Comparison of ENCODE assay signal across 8 mouse cellular contexts in genomic region chr4:150049157-150049513, GRCm38 (mm10). TPM values are rescaled to one million over a fixed set of nuclear protein-coding genes. Genes with fewer than 3 reads are reported as not detected.
DNase-seq lines count a peak whose midpoint lies in the region; ATAC-seq lines count a peak whose summit lies in the region.

No protein-coding gene starts in this region.

- H3K36me3 ChIP-seq in heart, embryonic 10.5 days, result no peaks in the 10 kb centered on the region
- no peaks in the 10 kb centered on the region for H3K36me3 ChIP-seq in forebrain, embryonic 15.5 days
- no peaks in the 10 kb centered on the region for H3K36me3 ChIP-seq in liver, embryonic 16.5 days (ENCODE audit: control insufficient read depth, insufficient read depth)

- peak overlapping the region; percentile 68 for H3K4me3 ChIP-seq in heart, embryonic 10.5 days
- peak overlapping the region; percentile 38 for H3K4me3 ChIP-seq in forebrain, embryonic 15.5 days
- peak overlapping the region; percentile 48 for H3K4me3 ChIP-seq in liver, embryonic 16.5 days (ENCODE audit: low read depth, low read length)

- intact Hi-C loops in left cerebral cortex, postnatal 14 days (cut with DNase I), result no loop called here

- ATAC-seq in forebrain, embryonic 15.5 days (replicated peaks), result no peak
- ATAC-seq in liver, embryonic 16.5 days (ENCODE audit: low read depth), result no peak

- no peak overlapping the region for H3K9ac ChIP-seq in forebrain, embryonic 15.5 days (replicated peaks)
- no peak overlapping the region for H3K9ac ChIP-seq in liver, embryonic 16.5 days (ENCODE audit: low read depth, low read length)

- H3K9me3 ChIP-seq in heart, embryonic 10.5 days, result no peaks in the 10 kb centered on the region
- H3K9me3 ChIP-seq in forebrain, embryonic 15.5 days, result no peaks in the 10 kb centered on the region
- H3K9me3 ChIP-seq in liver, embryonic 16.5 days (replicated peaks; ENCODE audit: control insufficient read depth, low read length), result no peaks in the 10 kb centered on the region

- H3K4me2 ChIP-seq in forebrain, embryonic 15.5 days (replicated peaks), result peak overlapping the region; percentile 85
- H3K4me2 ChIP-seq in liver, embryonic 16.5 days (ENCODE audit: low read depth, low read length), result peak overlapping the region; percentile 64

- H3K4me1 ChIP-seq in heart, embryonic 10.5 days, result peaks cover 31% of the 10 kb centered on the region
- H3K4me1 ChIP-seq in forebrain, embryonic 15.5 days, result peaks cover 19% of the 10 kb centered on the region
- H3K4me1 ChIP-seq in liver, embryonic 16.5 days (ENCODE audit: control insufficient read depth, low read depth, low read length), result no peaks in the 10 kb centered on the region; the same call in 1 of the 2 replicates

- WGBS in heart, embryonic 10.5 days, result 14% methylated on average over 15 of the region's 15 CpGs
- 22% methylated on average over 15 of the region's 15 CpGs for WGBS in forebrain, embryonic 15.5 days
- 17% methylated on average over 15 of the region's 15 CpGs for WGBS in liver, embryonic 16.5 days (ENCODE audit: insufficient replicate concordance)

- no peak for DNase-seq in heart, embryonic 10.5 days (ENCODE audit: low spot score)
- no peak for DNase-seq in heart, adult 11 months
- peak; percentile 29 for DNase-seq in 3T3-L1 (ENCODE audit: low read depth, low spot score)
- no peak for DNase-seq in adrenal gland, postnatal 10 days
- no peak for DNase-seq in left cerebral cortex, postnatal 14 days (ENCODE audit: low spot score in 2 of 2)
- no peak for DNase-seq in gastrocnemius, postnatal 4 days (ENCODE audit: low spot score in 2 of 2)

- peaks cover 80% of the 10 kb centered on the region for H3K27me3 ChIP-seq in heart, embryonic 10.5 days (ENCODE audit: insufficient read depth, poor library complexity, severe bottlenecking)
- peaks cover 39% of the 10 kb centered on the region for H3K27me3 ChIP-seq in forebrain, embryonic 15.5 days
- H3K27me3 ChIP-seq in liver, embryonic 16.5 days (ENCODE audit: control insufficient read depth, insufficient read depth, low read depth, low read length), result peaks cover 35% of the 10 kb centered on the region

- peak overlapping the region; percentile 73 for H3K27ac ChIP-seq in heart, embryonic 10.5 days
- no peak overlapping the region for H3K27ac ChIP-seq in forebrain, embryonic 15.5 days (replicated peaks)
- H3K27ac ChIP-seq in liver, embryonic 16.5 days (ENCODE audit: low read length), result no peak overlapping the region

RNA-seq across cellular contexts. Expression of gene Gpr157, which starts 38.0 kb away (rescaled TPM):
- polyA plus RNA-seq in heart, embryonic 10.5 days (2016; fragmentation: Nextera tagmentation; extraction: Ambion mirVana), result 0.85 and 2.0 TPM in 2 replicates
- polyA plus RNA-seq in forebrain, embryonic 15.5 days (2015; fragmentation: Nextera tagmentation; extraction: Ambion mirVana), result 0.20 and 0.23 TPM in 2 replicates
- 0.37 and 0.74 TPM in 2 replicates for polyA plus RNA-seq in liver, embryonic 16.5 days (2015; fragmentation: Nextera tagmentation; extraction: Ambion mirVana)
- 1 to 10 TPM; 2.7 to 4.9 TPM for total RNA-seq in adrenal gland, postnatal 10 days (2021)
- 1 to 10 TPM in 1 of 2 experiments, under 1 TPM in 1; 0.75 to 1.3 TPM for total RNA-seq in left cerebral cortex, postnatal 14 days (2021)
- total RNA-seq in gastrocnemius, postnatal 4 days (2021), result 10 to 100 TPM; 19.6 to 20.1 TPM

RNA-seq across cellular contexts. Expression of gene H6pd, which starts 40.3 kb away (rescaled TPM):
- 5.8 and 9.0 TPM in 2 replicates for polyA plus RNA-seq in heart, embryonic 10.5 days (2016; fragmentation: Nextera tagmentation; extraction: Ambion mirVana)
- polyA plus RNA-seq in forebrain, embryonic 15.5 days (2015; fragmentation: Nextera tagmentation; extraction: Ambion mirVana), result 1.2 and 1.5 TPM in 2 replicates
- polyA plus RNA-seq in liver, embryonic 16.5 days (2015; fragmentation: Nextera tagmentation; extraction: Ambion mirVana), result 24.2 and 33.7 TPM in 2 replicates
- total RNA-seq in adrenal gland, postnatal 10 days (2021), result 100 to 1,000 TPM; 102 to 133 TPM
- 10 to 100 TPM; 11.4 to 14.2 TPM for total RNA-seq in left cerebral cortex, postnatal 14 days (2021)
- total RNA-seq in gastrocnemius, postnatal 4 days (2021), result 10 to 100 TPM; 66.0 to 71.0 TPM

Comparison
In these comparisons a context has a peak if more than half of its experiments do, and no peak if none do; other contexts are left out.
1. RNA of gene H6pd, which starts 40.3 kb away (total RNA-seq): 102 to 133 TPM in adrenal gland, postnatal 10 days and 66.0 to 71.0 TPM in gastrocnemius, postnatal 4 days; 11.4 to 14.2 TPM in left cerebral cortex, postnatal 14 days; every median in the first group is over 4 times any median in the second.
2. Peak in every context shown above with its lines, with median percentiles within 50 percentile points of each other: H3K4me3 ChIP-seq.